Mouse (Mus musculus) liver, embryonic 14.5 days (tissue): Measurements from ENCODE around the gene Mindy4. TPM values are rescaled to one million over a fixed set of nuclear protein-coding genes. Genes with fewer than 3 reads are reported as not detected.

ENCODE experiments used
- ATAC-seq: fragments of 200-750 bp; cut with Nextera tagmentation; 2 replicates; pipeline ENCODE4 v1.8.0; 2017; ENCODE audit warnings: moderate number of reproducible peaks, mild to moderate bottlenecking, moderate library complexity; ENCODE audit not compliant: insufficient read depth
- DNase-seq, 3 experiments: peaks; one replicate each; pipeline ENCODE4 v3.0.0-alpha.2; 2012 to 2013; ENCODE audit warnings: low read depth in 3 of 3, low spot score in 3 of 3
- H3K27ac ChIP-seq: fragments of 300-500 bp; sonication (generic); 2 replicates; pipeline ENCODE4 v1.5.1; 2014; ENCODE audit warnings: moderate library complexity, mild to moderate bottlenecking, control low read depth, inconsistent platforms
- H3K27me3 ChIP-seq: fragments of 300-500 bp; sonication (generic); 2 replicates; pipeline ENCODE4 v1.6.1; 2014; ENCODE audit warnings: mild to moderate bottlenecking, low read length, moderate library complexity; ENCODE audit not compliant: control insufficient read depth, insufficient read depth
- H3K36me3 ChIP-seq: fragments of 300-500 bp; sonication (generic); replicated peaks from 2 replicates; pipeline ENCODE4 v1.6.1; 2014; ENCODE audit warnings: low read depth; ENCODE audit not compliant: control insufficient read depth, insufficient read depth
- H3K4me1 ChIP-seq, 2 experiments: fragments of 200-500 bp in 1 of 2; fragments of 300-500 bp in 1 of 2; sonication (generic) in 1 of 2; replicated peaks; 2 replicates each; pipeline ENCODE4 v1.6.1; 2012 to 2014; ENCODE audit warnings: antibody characterized with exemption in 1 of 2, inconsistent platforms in 1 of 2, low read length in 1 of 2; ENCODE audit not compliant: control insufficient read depth in 2 of 2, insufficient read depth in 2 of 2
- H3K4me2 ChIP-seq: fragments of 300-500 bp; sonication (generic); 2 replicates; pipeline ENCODE4 v1.6.1; 2014; ENCODE audit warnings: low read depth, mild to moderate bottlenecking, control low read depth, moderate library complexity
- H3K4me3 ChIP-seq, 2 experiments: fragments of 200-500 bp in 1 of 2; fragments of 300-500 bp in 1 of 2; sonication (generic) in 1 of 2; 2 replicates each; pipeline ENCODE4 v1.5.1; 2012 to 2014; ENCODE audit warnings: low read depth in 2 of 2, low read length in 2 of 2, mild to moderate bottlenecking in 2 of 2, control low read depth in 1 of 2, inconsistent platforms in 1 of 2, moderate library complexity in 1 of 2; ENCODE audit not compliant: insufficient read depth in 1 of 2
- H3K9ac ChIP-seq: fragments of 300-500 bp; sonication (generic); replicated peaks from 2 replicates; pipeline ENCODE4 v1.6.1; 2014; ENCODE audit warnings: mild to moderate bottlenecking, control low read depth, moderate library complexity
- H3K9me3 ChIP-seq: fragments of 300-500 bp; sonication (generic); 2 replicates; pipeline ENCODE4 v1.6.1; 2016; ENCODE audit warnings: low read length, mixed read lengths; ENCODE audit not compliant: control insufficient read depth
- CTCF ChIP-seq: IDR thresholded peaks from 2 replicates; pipeline ENCODE4 v1.5.1; 2016; ENCODE audit warnings: antibody characterized with exemption, low read depth, control low read depth
- EP300 ChIP-seq: IDR thresholded peaks from 2 replicates; pipeline ENCODE4 v1.6.1; 2016; ENCODE audit warnings: antibody characterized with exemption, low read depth
- WGBS: fragments of 180-500 bp; shearing (Covaris S2); extraction: QIAGEN DNeasy Blood & Tissue Kit; methylation state at CpG from one replicate; pipeline ENCODE4 v1.1.7; 2014; ENCODE audit not compliant: insufficient replicate concordance; 5-methylcytosine and 5-hydroxymethylcytosine counted together
- polyA plus RNA-seq, 2 experiments: library from polyadenylated mRNA; depleted of rRNA in 1 of 2; stranded (reverse) in 1 of 2; unstranded in 1 of 2; fragments of >200 nt; fragmentation: Nextera tagmentation in 1 of 2; extraction: Ambion mirVana in 1 of 2; gene quantifications; 2 replicates each; pipeline versions ENCODE4 v1.2.1 to v1.2.3; 2012 to 2014

Gene Mindy4
- polyA plus RNA-seq, 2 experiments: 0.58 to 0.99 TPM

GRCm38 (mm10) chr6:55230048-55230447 lies 26.9 kb downstream of the Mindy4 start:
- Histone ChIP-seq H3K4me2 (no peak overlapping the region), H3K4me1 (peaks cover 6% of the 10 kb centered on the region in 2 experiments; a peak in 3 of 4 replicates), H3K9ac (no peak overlapping the region), H3K27ac (no peak overlapping the region), H3K9me3 (no peaks in the 10 kb centered on the region), H3K27me3 (no peaks in the 10 kb centered on the region), H3K4me3 (no peak overlapping the region), H3K36me3 (no peaks in the 10 kb centered on the region)
- no peak for TF ChIP-seq CTCF
- 58% methylated on average over 8 of the region's 8 CpGs for WGBS
- ATAC-seq: no peak
- DNase-seq: no peak

- no peak for DNase-seq
- H3K36me3 ChIP-seq: no peaks in the 10 kb centered on the region
- H3K4me2 ChIP-seq: no peak overlapping the region
- H3K27me3 ChIP-seq: no peaks in the 10 kb centered on the region
- no peak overlapping the region for H3K9ac ChIP-seq
- H3K9me3 ChIP-seq: no peaks in the 10 kb centered on the region
- no peak for ATAC-seq
- TF ChIP-seq EP300: no peak
- TF ChIP-seq CTCF: no peak
- H3K27ac ChIP-seq: no peak overlapping the region
- H3K4me3 ChIP-seq: no peak overlapping the region
- H3K4me1 ChIP-seq: peaks cover 7% of the 10 kb centered on the region in 2 experiments
- WGBS: 77% methylated on average over 7 of the region's 7 CpGs
These were observed 28.9 kb downstream of the Mindy4 start for GRCm38 (mm10) chr6:55232101-55232500.

GRCm38 (mm10) chr6:55232524-55233264 lies 29.5 kb downstream of the Mindy4 start:
- Histone ChIP-seq H3K9ac (no peak overlapping the region), H3K9me3 (no peaks in the 10 kb centered on the region), H3K4me3 (no peak overlapping the region), H3K27ac (no peak overlapping the region), H3K4me2 (no peak overlapping the region), H3K27me3 (no peaks in the 10 kb centered on the region), H3K36me3 (no peaks in the 10 kb centered on the region), H3K4me1 (peaks cover 7 to 13% of the 10 kb centered on the region in 2 experiments)
- peak; percentile 50; the same call in 1 of the 2 replicates for ATAC-seq
- 37% methylated on average over 3 of the region's 3 CpGs for WGBS
- DNase-seq: peak; percentile 51 to 62 (median 57)
- TF ChIP-seq EP300: no peak
- TF ChIP-seq CTCF: peak; percentile 87

GRCm38 (mm10) chr6:55233326-55233725 lies 30.1 kb downstream of the Mindy4 start:
- peaks cover 7 to 17% of the 10 kb centered on the region in 2 experiments for H3K4me1 ChIP-seq
- no peak overlapping the region for H3K27ac ChIP-seq
- TF ChIP-seq CTCF (0 out of 2 replicates have a peak, but pooled peaks have one; percentile 1), EP300 (no peak)
- H3K4me2 ChIP-seq: no peak overlapping the region
- H3K9ac ChIP-seq: no peak overlapping the region
- no peak overlapping the region for H3K4me3 ChIP-seq
- H3K9me3 ChIP-seq: no peaks in the 10 kb centered on the region
- DNase-seq: no peak
- WGBS: 85% methylated on average over 5 of the region's 5 CpGs
- no peaks in the 10 kb centered on the region for H3K36me3 ChIP-seq
- no peaks in the 10 kb centered on the region for H3K27me3 ChIP-seq
- ATAC-seq: no peak

- no peaks in the 10 kb centered on the region for H3K27me3 ChIP-seq
- no peak for TF ChIP-seq CTCF
- TF ChIP-seq EP300: no peak
- peaks cover 7 to 17% of the 10 kb centered on the region in 2 experiments for H3K4me1 ChIP-seq
- 48% methylated on average over 6 of the region's 6 CpGs for WGBS
- peak overlapping the region; percentile 42 for H3K4me2 ChIP-seq
- DNase-seq (peak; percentile 43 to 57 (median 46)), ATAC-seq (peak; percentile 80)
- H3K9me3 ChIP-seq: no peaks in the 10 kb centered on the region
- H3K4me3 ChIP-seq: no peak overlapping the region; a peak in 1 of 4 replicates
- peak overlapping the region; percentile 49 for H3K9ac ChIP-seq
- H3K27ac ChIP-seq: no peak overlapping the region
- H3K36me3 ChIP-seq: no peaks in the 10 kb centered on the region
These were observed 31.5 kb downstream of the Mindy4 start for GRCm38 (mm10) chr6:55234636-55235035.
